Mouse (Mus musculus) embryonic fibroblast, embryonic 13.5 days (primary cell): ENCODE data around the gene Dhfr. TPM values are rescaled to one million over a fixed set of nuclear protein-coding genes. Genes with fewer than 3 reads are reported as not detected.

ENCODE experiments used
- H3K27ac ChIP-seq: 2 replicates; pipeline ENCODE4 v1.5.1; 2012; ENCODE audit warnings: low read length, control low read depth, inconsistent platforms; ENCODE audit not compliant: insufficient read depth
- H3K4me1 ChIP-seq: 2 replicates; pipeline ENCODE4 v1.6.1; 2011; ENCODE audit warnings: low read length; ENCODE audit not compliant: control insufficient read depth, insufficient read depth
- H3K4me3 ChIP-seq: 2 replicates; pipeline ENCODE4 v1.5.1; 2011; ENCODE audit warnings: mild to moderate bottlenecking, control low read depth, low read length; ENCODE audit not compliant: insufficient read depth
- CTCF ChIP-seq: IDR thresholded peaks from 2 replicates; pipeline ENCODE4 v1.5.1; 2011; ENCODE audit warnings: mild to moderate bottlenecking, control low read depth, low read length, moderate library complexity, borderline replicate concordance; ENCODE audit not compliant: insufficient read depth
- POLR2A ChIP-seq: IDR thresholded peaks from 2 replicates; pipeline ENCODE4 v1.6.1; 2011; ENCODE audit warnings: low read depth, mild to moderate bottlenecking, control low read depth, low read length, moderate library complexity
- polyA plus RNA-seq: library from polyadenylated mRNA; stranded (reverse); fragments of >200 nt; gene quantifications from 2 replicates; pipeline ENCODE4 v1.2.4, GENCODE M21; 2011; ENCODE audit warnings: low read depth; ENCODE audit not compliant: missing spikeins, insufficient read length

Dhfr gene
- polyA plus RNA-seq, 1 experiment = 7.6 TPM

- H3K4me3 ChIP-seq = peak overlapping the region; percentile 29
- TF ChIP-seq POLR2A (no peak), CTCF (no peak)
Measured at GRCm38 (mm10) chr13:92426294-92427051, 71.9 kb downstream of the Dhfr start.

GRCm38 (mm10) chr13:92427351-92427855 is 72.9 kb downstream of the Dhfr start:
- H3K4me1 ChIP-seq = no peaks in the 10 kb centered on the region

More at GRCm38 (mm10) chr13:92426294-92427051, 71.9 kb downstream of the Dhfr start:
- H3K27ac ChIP-seq = no peak overlapping the region
- no peaks in the 10 kb centered on the region for H3K4me1 ChIP-seq

More at GRCm38 (mm10) chr13:92427351-92427855, 72.9 kb downstream of the Dhfr start:
- no peak overlapping the region for H3K27ac ChIP-seq
- TF ChIP-seq POLR2A (no peak), CTCF (no peak)
- H3K4me3 ChIP-seq = no peak overlapping the region

Other genes with a start within 250 kb of the Dhfr start
- 0.11 TPM in 1 of 2 replicates, not detected in the other for gene Rasgrf2, start 223.1 kb upstream of the Dhfr start, polyA plus RNA-seq
- not detected in 2 replicates for gene Gm20379, start 48.7 kb upstream of the Dhfr start, polyA plus RNA-seq
- gene Msh3, start 277 bp downstream of the Dhfr start, polyA plus RNA-seq = 8.1 and 14.0 TPM in 2 replicates
- not detected in 2 replicates for gene Ankrd34b, start 71.2 kb downstream of the Dhfr start, polyA plus RNA-seq
- 2.3 and 2.8 TPM in 2 replicates for gene Fam151b, start 129.3 kb downstream of the Dhfr start, polyA plus RNA-seq
- gene Zfyve16, start 176.1 kb downstream of the Dhfr start, polyA plus RNA-seq = 30.4 and 32.6 TPM in 2 replicates
- not detected in 2 replicates for gene Spz1, start 221.4 kb downstream of the Dhfr start, polyA plus RNA-seq